Mouse (Mus musculus): ENCODE results near the gene Daam1.

Gene Daam1

DNA sequence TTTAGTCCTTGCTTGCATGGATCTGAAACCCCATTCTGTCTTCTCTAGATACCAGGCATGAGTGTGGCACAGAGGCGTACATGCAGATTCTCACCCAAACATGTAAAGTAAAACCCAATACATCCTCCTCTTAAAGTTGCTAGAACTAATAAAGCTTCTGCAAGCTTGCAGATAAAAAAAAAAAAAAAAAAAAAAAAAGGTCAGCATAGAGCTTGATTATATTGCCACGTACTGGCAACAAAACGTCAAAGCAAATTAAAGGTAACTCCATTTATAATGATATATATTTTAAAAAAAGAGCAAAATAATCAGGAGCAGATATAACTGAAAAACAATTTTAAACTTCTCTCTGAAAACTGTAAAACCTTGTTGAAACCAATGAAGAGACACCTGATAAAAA, 210.4 kb downstream of the Daam1 start:
- no peak for DNase-seq (ENCODE audit: extremely low spot score)

Data from embryo, embryonic 9.5 days (tissue).